Mouse (Mus musculus) frontal cortex, postnatal 36 days (tissue): ENCODE measurements around the gene Gm8206.
"Not testable (repeated sequence)": the region's sequence is repeated elsewhere in the genome, so short reads cannot be mapped to it uniquely, and the experiment has no call there.

ENCODE experiments used
- DNase-seq, 2 experiments: peaks; one replicate each; pipeline ENCODE4 v3.0.0; 2022; ENCODE audit warnings: low spot score in 2 of 2

The Gm8206 gene

GRCm38 (mm10) chr14:6093842-6094241, at the start of gene Gm8206:
Gene Gm8206, minus strand, starts transcription at chr14:6093942.
- DNase-seq, result not testable (repeated sequence)

GRCm38 (mm10) chr14:6125707-6126106, 32.0 kb upstream of the Gm8206 start, which contains the start of gene Gm3476:
Gene Gm3476, minus strand, starts transcription at chr14:6125807.
- DNase-seq, result not testable (repeated sequence)

DNA sequence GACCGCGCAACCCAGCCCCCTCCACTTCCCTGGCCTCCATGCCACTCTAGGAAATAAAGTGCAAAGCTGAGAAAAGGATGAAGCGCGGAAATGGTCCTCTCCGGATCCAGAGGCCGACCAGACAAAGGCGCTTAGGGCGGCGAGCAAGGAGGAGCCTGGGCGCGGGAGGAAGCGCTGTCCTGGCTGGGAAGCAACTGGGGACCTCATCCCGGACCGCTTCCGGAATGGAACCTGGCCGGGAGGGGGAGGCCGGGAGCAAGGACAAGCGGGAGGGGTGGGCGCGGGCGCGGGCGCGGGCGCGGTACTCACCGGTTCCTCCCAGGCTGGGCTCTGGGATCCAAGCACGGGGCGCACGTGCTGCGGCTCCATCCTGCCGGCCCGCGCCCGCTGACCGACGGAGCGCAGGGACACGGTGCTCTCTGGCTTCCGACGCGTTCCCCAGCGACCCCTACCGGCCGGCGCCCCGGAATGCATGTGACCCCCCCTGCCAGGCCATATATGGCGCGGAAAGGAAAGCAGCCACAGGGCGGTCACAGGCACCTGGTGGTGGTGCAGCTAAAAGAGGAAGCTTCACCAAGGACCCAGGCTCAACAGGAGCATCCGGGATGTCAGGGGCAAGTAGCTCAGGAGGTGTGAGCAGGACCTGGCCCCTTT, 14.7 kb upstream of the Gm8206 start, which contains the start of gene Gm3468:
Gene Gm3468 (minus strand): TSS at position 394 of the 654 bp plus-strand sequence.
- peak; percentile 31 to 33 for DNase-seq

DNA sequence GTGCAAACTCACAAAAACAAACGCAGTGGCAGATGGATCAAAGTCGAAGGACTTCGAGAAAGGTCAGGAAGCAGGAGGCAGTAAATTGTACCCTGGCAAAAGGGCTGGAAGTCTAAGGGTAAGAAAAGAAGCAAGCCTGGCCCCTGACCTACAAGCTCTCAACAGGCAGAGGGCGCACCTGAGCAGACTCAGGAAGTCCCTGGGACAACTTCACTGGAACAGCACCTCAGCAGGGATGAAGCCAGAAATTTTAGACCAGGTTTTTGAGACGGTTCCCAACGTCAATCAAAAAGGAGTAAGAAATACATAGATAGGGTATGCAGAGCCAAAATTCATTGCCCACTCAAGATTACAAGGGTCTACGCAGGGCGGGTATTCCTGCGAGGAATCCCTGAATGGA, 13.8 kb upstream of the Gm8206 start:
- not testable (repeated sequence) for DNase-seq

DNA sequence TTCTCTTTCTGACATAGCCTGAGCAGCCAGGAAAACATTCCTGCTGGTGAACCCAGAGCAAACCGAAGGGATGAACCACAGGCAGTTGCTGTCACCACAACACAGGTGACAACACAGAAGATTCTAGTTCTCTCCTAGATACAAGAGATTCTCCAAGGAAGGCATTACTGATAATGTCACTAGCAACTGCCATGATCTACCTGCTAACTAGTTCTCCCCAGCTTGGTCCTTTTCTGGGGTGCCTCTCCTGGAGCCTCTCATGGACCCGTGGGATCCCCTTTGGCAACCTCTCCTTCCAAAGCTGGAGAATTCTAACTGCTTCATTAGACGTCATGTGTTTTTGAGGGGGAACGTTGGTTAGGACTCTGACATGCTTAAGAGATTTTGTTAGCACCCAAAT, 35.6 kb downstream of the Gm8206 start, which contains the start of gene Gm6337:
Gene Gm6337 (minus strand): TSS at position 101 of the 400 bp plus-strand sequence.
- not testable (repeated sequence) for DNase-seq

DNA sequence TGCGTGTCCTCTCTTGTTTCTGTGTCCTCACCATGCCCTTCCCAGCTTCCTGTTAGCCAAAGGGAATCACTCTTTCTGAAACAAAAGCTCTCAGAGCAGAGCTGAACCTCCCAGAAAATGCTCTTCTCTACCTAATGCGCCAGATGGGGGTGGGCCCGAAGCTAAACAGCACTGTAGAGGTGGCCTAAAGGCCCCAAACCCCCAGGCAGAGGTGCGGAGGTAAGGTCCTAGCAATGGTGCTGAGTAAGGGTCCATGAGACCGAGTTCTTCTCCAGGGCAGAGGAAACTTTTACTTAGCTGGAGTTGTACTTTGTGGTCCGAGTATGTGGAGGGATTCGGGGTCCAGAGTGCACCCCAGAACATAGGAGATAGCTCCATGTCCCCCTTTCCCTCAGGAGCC, 106.6 kb downstream of the Gm8206 start:
- not testable (repeated sequence) for DNase-seq

DNA sequence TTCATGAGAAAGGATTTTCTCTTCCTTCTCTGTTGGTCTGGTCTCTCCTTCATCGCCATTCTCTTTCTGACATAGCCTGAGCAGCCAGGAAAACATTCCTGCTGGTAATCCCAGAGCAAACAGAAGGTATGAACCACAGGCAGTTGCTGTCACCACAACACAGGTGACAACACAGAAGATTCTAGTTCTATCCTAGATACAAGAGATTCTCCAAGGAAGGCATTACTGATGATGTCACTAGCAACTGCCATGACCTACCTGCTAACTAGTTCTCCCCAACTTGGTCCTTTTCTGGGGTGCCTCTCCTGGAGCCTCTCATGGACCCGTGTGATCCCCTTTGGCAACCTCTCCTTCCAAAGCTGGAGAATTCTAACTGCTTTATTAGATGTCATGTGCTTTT, 114.7 kb downstream of the Gm8206 start, which contains the start of gene Gm3453:
Gene Gm3453 (minus strand): TSS at position 101 of the 400 bp plus-strand sequence.
- DNase-seq, result not testable (repeated sequence)
